Mouse (Mus musculus) gastrocnemius, postnatal 10 days (tissue): ENCODE results near the gene St5. TPM values are rescaled to one million over a fixed set of nuclear protein-coding genes. Genes with fewer than 3 reads are reported as not detected.

Experiments
- DNase-seq: peaks from one replicate; pipeline ENCODE4 v3.0.0; 2021; ENCODE audit warnings: mixed read lengths
- total RNA-seq, 2 experiments: library from RNA; stranded (reverse); gene quantifications; 2 replicates each; pipeline ENCODE4 v1.2.3; 2021

St5 gene
- total RNA-seq, 2 experiments from 2014 or later: 22.3 to 32.0 TPM

DNA sequence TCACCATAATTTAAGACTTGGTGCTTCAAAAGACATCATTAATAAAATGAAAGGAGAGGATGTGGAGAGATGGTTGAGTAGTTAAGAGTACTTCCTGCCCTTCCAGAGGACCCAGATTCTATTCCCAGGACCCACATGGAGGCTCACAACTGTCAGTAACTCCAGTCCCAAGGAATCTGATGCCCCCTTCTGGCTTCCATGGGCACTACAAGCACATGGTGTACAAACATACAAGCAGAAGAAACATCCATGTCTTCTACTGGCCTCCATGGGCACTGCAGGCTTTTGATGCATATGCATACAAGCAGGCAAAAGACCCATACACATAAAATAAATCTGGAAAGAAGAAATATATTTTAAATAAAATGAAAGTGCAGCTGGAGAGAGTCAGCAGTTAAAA is 3.2 kb downstream of the St5 start:
- no peak for DNase-seq

DNA sequence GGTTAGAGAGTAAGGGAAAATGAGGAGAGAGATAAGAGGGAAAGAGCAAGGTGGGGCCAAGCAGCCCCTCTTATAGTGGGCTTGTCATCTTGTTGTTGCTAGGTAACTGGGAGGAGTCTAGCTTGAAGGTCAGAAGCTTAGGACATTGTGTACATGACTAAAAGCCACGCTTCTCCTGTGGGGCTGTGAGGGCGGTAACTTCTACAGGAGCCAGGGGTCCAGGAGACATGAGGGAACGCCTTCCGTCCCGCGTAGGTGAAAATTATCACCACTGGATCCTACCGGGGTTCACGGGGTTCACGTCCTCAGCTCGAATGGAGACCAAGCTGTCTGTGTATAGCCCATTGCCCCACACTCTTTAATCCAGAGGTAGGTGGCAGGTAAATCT is 8.1 kb downstream of the St5 start:
- DNase-seq: no peak

DNA sequence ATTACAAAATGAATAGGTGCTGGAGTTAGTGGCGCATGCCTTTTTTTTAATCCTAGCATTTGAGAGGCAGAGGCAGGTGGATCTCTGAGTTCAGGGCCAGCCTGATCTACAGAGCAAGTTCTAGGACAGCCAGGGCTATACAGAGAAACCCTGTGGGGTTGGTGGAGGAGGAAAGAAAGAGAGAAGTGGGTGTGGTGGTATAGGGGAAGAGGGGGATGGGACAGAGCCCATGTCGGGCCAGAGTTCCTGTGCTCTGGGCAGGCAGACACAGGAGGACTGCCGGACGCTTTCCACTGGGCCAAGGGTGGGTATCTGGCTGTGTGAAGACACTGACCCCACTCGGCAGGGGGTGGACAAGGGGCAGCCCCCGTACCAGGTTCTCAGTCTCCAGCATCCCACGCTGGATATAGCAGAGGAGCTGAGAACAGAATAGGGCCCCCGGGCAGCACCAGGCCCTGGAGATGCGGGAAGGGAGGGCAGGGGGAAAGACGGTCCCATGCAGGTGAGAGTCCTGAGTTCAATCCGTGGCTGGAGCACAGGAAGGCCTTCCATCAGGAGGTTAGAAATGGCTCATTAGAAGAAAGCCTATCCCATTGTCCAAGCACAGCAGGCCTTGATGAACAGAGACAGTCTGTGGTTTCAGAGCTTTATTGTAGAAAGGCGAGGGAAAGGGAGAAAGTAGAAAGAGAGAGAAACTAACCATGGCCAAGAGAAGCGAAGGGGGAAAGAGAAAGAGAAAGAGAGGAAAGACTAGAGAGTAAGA is 8.6 kb downstream of the St5 start:
- DNase-seq: no peak

DNA sequence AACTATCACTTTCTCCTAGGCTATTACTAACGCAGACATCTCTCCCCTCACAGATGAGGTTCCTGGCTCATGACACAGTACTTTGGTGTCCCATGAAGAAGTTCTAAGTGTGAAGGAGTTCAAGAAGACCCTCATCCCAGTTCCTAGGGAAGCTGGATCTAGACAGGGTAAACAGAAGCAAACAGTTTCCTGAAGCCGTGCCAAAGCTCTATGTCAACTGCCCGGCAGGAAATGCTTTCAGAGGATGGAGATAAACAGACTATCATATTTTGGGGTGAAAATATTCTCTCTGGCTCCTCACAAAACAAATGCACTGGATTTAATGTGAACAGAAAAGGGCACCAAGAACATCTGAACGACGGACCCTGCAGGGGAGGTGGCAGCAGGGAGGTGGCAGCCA is 12.4 kb downstream of the St5 start:
- DNase-seq: no peak

DNA sequence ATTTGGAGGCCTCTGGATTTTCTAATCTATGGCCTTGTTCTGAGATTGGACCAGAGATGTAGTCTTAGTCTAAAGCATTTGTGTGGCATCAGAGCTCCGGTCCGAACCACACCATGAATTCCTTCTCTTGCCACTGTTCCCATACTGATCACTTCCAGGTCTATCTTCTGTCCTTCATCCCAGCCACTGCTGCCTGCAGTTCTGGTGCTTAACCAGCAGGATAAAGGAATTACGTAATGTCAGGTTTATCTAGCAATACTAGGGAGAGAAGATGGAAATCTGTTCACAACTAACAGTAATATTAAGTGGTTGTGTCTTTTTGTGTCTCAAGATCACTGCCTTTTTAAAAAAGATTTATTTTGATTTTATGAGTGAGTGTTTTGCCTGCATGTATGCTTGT is 13.3 kb downstream of the St5 start:
- no peak for DNase-seq

DNA sequence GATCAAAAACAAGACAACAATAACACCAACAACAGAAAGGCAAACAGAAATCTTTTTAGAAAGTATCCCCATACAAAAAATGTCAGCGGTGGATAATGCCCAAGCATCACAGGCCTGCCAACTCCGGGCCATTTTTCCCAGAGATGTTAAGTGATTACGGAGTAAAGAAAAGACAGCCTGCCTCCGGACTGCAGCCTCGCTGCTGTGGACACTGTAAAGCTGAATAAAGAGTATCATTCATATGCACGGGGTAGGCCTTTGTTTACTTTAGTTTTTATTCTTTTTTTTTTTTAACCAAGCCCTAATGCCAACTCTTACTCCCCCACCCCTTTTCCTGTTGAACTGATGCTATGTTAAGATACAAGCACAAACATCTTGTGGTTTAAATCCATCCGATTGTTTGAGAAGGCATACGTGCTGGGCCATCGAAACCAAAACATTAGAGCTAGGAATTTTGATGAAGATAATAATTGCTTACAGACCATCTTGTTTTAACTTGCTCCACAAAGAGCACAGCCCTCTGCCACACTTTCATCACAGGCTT is 16.7 kb downstream of the St5 start:
- no peak for DNase-seq

DNA sequence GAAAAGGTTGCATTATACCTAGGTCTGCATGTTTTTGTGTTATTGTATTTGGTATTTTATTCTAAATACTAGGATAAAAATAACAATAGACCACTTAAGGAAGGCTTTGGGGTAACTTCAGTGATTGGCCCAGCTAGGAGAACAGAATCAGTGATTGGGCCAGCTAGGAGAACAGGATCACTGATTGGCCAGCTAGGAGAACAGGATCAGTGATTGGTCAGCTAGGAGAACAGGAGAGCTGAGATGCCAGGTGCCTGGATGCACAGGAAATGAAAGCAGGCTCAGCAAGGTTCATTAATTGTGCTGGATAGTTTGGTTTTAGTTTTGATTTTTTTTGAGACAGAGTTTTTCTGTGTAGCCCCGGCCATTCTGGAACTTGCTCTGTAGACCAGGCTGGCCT is 22.5 kb downstream of the St5 start:
- DNase-seq: no peak

DNA sequence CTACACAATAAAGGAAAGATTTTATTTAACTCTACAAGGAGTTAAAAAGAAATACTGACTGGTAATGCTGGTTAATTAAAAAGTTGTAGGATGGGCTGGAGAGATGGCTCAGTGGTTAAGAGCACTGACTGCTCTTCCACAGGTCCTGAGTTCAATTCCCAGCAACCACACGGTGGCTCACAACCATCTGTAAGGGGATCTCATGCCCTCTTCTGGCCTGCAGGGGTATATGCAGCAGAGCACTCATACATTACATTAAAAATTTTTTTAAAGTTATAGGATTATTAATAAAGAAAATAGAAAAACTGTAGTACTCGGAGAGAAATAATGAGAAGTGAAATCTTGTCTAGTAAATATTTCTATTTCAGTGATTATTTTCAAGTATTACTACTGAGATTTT is 23.1 kb downstream of the St5 start:
- DNase-seq: no peak

DNA sequence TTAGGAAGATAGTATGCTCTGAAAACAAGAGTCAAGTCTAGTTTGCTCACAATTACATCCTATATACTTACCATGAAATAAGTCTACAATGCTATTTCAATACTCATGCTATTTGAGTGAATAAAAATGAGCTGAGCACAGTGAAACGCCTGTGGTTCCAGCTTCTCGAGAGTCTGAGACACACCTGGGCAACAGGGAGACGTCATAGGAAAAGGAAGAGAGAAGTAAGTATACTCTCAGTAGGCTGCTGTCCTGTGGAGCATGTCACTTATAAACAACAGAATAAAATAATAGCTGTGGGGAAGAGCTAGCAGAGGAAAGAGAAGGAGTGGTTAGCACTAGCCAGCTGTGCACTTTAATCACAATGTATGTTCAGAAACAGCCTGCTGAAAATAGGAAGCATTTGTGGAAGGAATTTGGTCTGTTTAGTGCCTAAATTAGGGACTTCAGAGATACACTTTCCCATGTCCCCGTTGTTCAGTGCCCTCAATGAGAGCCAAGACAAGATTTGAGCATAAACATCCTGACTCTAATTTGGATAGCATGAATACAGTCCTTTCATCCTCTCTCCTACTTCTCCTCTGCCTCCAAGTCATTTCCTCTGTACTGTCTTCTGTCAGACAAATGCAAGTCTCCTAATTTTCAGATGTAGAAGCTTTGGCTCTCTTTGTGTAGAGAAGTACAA is 28.3 kb downstream of the St5 start:
- DNase-seq: no peak

DNA sequence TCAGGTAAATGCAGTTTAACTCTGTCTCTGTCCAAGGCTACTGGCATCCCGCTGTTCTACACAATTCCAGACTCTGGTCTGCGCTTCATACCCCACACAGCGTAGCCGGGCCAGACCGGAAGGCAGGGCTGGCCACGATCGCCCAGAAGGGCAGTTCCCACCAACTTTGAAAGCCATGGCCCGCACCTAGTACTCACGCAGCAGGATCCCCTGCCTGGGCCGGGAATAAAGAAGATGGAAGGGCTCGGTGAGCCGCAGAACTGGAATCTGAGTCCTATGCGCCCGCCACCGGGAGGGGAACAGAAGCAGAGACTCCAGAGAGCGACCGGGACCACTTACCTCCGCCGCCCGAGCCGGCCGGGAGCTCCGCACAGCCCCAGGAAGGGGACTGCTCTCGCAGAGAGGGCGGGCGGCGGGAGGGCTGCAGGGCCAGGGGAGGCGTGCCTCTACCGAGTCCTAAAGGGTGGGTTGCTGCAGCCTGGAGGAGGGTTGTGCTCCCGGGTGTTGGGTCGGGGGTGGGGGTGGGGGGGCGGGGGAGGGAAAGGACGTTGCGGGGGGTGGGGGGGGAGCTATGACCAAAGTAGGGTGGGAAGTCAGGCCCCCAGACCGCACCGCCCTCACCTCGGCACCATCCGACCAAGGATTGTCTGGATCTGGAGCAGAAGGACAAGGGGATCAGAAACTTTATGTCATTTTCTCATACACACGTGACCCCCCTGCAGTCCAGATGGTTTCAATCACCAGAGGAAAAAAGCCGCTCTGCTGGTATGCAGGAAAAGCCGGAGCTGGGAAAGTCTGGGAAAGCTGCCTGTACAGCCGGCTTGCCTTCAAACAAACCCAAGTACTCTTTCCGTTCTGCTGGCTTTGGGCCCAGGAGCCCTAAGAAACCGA is 31.6 kb downstream of the St5 start:
- peak; percentile 75 for DNase-seq

DNA sequence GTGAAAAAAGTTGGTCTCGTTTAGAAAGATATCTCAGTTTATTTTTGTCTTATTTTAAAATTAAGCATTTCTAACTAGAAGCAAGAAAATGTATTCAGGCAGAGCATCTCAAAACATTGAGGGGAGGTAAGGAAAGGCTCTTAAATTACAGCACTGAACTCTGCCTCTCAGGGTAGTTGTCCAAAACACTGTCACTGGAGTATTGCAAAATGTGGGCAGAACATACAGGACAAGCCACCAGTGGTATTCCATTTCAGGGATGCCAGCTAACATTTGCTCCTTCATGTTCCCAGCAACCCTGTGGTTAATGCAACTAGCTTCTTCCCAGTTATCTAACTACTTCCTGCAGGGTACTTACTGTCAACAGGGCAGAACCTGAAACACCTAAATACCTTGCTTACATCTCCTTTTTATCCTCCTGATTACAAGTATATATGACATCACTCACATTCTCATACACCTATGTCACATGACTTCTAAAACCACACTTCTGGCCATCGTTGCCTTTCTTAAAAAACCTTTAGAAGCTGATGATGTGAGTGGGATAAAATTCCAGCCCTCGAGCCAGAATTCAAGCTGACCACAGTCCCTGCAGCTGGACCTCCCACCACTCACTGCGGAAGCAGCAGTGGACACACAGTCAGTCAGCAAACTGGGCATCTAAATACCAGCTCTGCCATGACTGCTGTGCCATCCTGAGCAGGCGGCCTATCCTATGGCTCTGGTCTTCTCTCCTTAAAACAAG is 33.8 kb downstream of the St5 start:
- no peak for DNase-seq

DNA sequence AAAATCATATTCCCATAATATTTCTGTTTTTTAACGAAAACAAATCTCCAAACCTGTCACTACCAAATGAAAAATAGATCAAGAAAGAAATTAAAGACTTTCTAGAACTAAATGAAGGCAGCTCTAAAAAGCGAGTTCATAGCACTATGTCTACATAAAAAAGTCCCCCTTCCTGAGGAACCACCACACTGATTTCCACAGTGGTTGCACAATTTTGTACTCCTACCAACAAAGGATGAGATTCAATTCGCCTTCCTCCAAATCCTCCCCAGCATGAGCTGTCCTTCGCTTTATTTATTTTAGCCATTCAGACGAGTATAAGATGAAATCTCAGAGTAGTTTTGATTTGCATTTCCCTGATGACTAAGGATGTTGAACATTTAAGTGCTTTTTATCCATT is 36.7 kb downstream of the St5 start:
- no peak for DNase-seq

DNA sequence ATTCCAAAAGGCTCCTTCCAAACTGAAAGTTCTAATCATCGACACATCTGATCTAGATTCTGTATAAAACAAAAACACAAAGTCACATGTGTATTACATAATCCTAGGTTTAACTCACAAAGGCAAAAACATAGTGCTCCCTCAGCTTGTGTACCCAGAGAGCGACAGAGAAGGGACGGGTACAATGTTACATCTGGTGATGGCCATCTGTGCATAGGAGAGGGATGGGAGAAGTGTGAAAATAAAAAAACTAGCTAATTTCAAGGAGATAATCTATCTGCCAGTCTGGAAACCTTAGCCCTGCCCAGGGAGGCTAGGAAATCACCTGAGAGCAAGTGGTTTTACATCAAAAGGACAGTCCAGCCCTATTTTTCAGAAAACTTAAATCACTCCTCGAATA is 40.8 kb downstream of the St5 start:
- DNase-seq: no peak

DNA sequence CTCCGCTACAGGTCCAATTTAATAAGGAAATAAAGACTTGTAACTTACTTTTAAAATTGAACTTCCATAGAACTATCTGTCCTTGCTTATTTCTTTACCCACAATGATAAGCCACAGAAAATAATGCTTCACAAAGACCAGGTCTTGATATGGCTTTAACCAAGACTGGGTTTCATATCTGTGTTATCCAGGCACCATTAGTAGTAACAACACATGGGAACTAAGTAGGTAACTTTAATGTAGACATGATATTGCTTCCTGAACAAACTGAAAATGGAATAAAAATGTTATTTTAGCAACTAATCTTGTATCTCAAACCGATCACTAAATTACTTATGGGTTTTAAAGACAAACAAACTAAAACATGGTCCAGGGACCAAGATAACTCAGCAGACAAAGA is 44.1 kb downstream of the St5 start:
- no peak for DNase-seq

DNA sequence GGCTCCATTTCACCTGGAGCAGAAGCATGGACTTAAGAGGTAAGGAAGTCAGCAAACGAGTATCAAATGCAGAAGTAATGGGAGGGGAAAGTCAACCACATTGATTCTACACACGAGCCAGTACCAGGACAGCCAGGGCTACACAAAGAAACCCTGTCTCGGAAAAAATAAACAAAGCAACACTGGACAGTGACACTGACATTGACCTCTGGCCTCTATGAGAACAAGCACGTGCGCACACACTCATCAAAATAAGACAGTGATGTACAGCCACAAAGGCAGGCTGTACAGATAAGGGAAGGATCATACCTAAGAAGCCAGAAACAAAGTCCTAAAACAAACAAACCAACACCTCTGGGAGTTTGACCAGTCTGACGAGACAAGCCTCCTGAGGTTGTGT is 45.5 kb downstream of the St5 start:
- no peak for DNase-seq

DNA sequence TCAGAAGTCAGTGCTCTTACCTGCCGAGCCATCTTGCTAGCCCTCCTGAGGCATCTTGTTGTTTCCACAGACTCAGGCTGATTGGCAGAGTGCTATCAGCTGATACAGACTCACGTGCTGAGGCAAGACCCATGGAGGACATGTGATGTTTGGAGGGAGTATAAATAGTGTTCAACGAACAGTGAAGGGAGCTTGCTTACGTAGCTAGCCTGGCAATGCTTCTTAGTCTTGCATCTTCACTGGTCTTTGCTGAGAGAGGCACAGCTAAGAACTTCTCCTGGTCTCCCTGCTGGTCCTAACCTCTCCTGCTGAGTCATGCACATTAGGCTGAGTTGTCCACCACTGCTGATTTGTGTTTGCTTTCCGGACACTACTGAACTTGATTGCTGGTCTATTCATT is 48.5 kb downstream of the St5 start:
- DNase-seq: no peak

DNA sequence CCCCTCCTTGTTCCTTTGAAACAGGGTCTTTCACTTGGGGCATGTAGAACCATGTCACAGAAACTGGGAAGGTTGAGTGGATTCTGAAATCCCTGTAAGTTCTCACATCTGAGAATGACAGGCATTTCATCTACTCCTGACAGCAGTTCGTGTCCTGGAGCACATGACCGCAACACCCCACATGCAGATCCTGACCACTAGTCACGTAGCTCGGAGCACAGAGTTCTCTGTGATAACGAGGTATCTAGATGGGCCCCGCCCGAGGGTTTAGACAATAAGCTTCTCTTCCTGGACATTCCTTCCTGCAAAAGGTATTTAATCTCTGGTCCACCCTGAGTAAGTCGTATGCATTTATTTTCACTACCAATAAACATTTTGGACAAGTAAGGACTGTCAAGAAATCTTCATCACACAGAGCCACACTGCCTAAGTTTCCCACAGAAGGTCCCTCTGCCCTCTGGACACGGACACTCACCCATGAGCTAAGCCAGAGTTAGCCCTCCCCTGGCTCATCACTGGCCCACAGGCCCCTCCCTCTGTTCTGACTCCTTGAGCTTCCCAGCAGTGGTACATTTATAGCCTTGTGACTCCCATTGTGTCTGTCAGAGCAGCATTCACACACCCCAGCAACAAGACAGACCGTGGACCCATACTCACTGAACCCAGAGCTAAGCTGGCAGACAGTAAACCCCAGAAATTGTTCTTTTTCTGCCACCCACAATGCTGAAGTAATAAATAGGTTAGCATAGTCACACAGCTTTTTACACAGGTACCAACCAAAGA is 54.4 kb downstream of the St5 start:
- no peak for DNase-seq

DNA sequence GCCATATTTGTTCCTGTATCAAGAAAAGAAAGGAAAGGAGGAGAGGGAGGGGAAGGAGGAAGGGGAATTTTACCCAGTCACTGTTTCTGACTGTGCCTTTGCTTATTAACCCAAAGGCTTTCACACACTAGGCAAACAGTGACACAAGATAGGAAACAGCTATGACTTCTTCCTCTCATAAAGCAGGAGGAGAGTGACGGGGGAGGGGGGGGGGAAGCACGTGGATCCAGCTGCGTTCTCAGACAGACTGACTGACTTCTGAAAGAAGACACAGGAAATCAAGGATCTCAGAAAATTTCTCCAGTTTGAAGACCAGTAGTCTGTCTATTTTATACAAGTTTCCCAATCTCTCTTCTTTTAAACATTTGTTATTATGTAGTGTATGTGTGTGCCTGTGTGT is 56.8 kb downstream of the St5 start:
- DNase-seq: no peak

DNA sequence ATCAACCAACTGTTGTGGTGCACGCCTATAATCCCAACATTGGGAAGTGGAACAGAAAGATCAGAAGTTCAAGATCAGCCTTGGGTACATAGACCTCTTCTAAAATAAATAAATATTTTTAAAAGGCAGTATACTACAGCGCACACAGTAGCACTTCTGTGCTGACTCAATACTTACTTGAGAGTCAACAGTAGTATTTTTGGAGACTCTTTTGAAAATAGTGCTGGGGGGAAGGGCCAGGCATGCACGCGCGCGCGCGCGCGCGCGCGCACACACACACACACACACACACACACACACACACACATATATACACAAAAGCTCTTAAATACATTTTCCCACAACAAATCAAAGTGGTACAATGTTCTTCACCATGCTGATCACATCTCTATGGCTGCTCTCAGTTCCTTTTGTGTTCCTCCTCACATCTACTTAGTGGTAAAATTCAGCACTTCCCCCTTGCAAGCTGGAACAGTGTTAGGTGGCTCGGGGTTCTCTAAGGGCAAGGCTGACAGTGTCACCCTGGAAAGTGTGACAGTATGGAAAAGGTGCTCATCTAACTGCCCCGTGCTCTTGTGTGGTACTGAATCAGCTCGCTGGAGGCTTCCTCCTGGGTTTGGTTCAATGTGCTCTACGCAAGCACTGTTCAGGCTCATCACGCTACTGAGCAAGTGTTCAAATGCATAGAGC is 60.0 kb downstream of the St5 start:
- no peak for DNase-seq

DNA sequence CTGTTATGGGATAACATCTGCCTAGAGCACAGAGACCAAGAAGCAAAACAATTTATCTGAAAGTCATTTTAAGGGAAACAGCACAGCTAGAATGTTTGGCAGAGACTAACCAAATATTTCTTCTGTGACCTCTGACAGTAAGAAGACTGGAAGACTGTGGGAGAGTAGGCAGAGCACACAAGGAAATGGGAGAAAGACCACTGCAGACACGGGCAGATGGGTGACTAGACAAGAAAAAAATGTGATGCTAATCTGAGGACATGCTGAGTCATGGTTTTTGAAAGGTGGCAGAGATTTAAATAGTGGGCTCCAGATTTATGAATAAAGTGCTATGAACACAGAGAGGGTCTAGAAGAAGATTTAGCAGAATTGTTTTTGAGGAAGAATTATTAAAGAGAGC is 61.4 kb downstream of the St5 start:
- no peak for DNase-seq

DNA sequence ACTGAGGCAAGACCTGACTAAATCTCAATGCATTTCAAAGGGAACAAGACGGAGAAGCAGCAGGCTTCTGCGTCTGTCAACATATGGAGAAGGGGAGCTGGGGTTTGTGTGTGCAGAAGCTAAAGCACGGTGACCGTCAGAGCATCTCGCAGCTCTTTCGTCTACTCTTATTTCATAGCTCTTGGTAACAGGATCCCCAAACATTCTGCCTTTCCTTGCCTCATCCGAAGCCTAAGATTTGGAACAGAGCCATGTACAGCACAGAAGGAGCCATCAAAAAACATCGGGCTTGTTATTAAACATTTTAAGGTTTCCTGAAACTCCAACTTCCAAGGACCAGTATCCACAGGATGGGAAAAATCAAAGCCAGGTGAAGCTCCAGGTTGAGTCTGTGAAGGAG is 62.3 kb downstream of the St5 start:
- DNase-seq: no peak
